Mouse (Mus musculus) limb, embryonic 15.5 days (tissue): Measurements from ENCODE around the gene Srbd1. TPM values are rescaled to one million over a fixed set of nuclear protein-coding genes. Genes with fewer than 3 reads are reported as not detected.

ENCODE experiments used
- ATAC-seq: fragments of 200-750 bp; cut with Nextera tagmentation; 2 replicates; pipeline ENCODE4 v1.8.0; 2017; ENCODE audit warnings: low read depth, moderate TSS enrichment; ENCODE audit not compliant: insufficient number of reproducible peaks, low FRiP score, low TSS enrichment
- H3K27ac ChIP-seq: fragments of 300-500 bp; sonication (generic); 2 replicates; pipeline ENCODE4 v1.5.1; 2015; ENCODE audit warnings: moderate library complexity, mild to moderate bottlenecking, inconsistent platforms
- H3K27me3 ChIP-seq: fragments of 300-500 bp; sonication (generic); 2 replicates; pipeline ENCODE4 v1.6.1; 2015; ENCODE audit warnings: inconsistent platforms
- H3K36me3 ChIP-seq: fragments of 300-500 bp; sonication (generic); 2 replicates; pipeline ENCODE4 v1.6.1; 2015; ENCODE audit warnings: inconsistent platforms
- H3K4me1 ChIP-seq: fragments of 300-500 bp; sonication (generic); 2 replicates; pipeline ENCODE4 v1.6.1; 2015; ENCODE audit warnings: inconsistent platforms
- H3K4me2 ChIP-seq: fragments of 300-500 bp; sonication (generic); 2 replicates; pipeline ENCODE4 v1.6.1; 2015; ENCODE audit warnings: mild to moderate bottlenecking, inconsistent platforms
- H3K4me3 ChIP-seq: fragments of 300-500 bp; sonication (generic); 2 replicates; pipeline ENCODE4 v1.5.1; 2015; ENCODE audit warnings: mild to moderate bottlenecking, inconsistent platforms
- H3K9ac ChIP-seq: fragments of 300-500 bp; sonication (generic); 2 replicates; pipeline ENCODE4 v1.6.1; 2015; ENCODE audit warnings: inconsistent platforms
- H3K9me3 ChIP-seq: fragments of 300-500 bp; sonication (generic); 2 replicates; pipeline ENCODE4 v1.6.1; 2016; ENCODE audit warnings: inconsistent platforms
- WGBS: fragments of 180-500 bp; shearing (Covaris S2); methylation state at CpG from one replicate; pipeline ENCODE4 v1.1.7; 2015; 5-methylcytosine and 5-hydroxymethylcytosine counted together
- polyA plus RNA-seq: library from polyadenylated mRNA; unstranded; fragments of >200 nt; fragmentation: Nextera tagmentation; extraction: Ambion mirVana; gene quantifications from 2 replicates; pipeline ENCODE4 v1.2.1, GENCODE M21; 2015

The Srbd1 gene
- polyA plus RNA-seq, 1 experiment from 2014 or later = 14.5 TPM

- Histone ChIP-seq H3K9me3 (no peaks in the 10 kb centered on the region), H3K4me3 (no peak overlapping the region), H3K27ac (no peak overlapping the region), H3K9ac (no peak overlapping the region), H3K36me3 (no peaks in the 10 kb centered on the region), H3K4me1 (peaks cover 5% of the 10 kb centered on the region; the same call in 1 of the 2 replicates), H3K27me3 (no peaks in the 10 kb centered on the region), H3K4me2 (no peak overlapping the region)
- no peak for ATAC-seq
- 84% methylated on average over 4 of the region's 4 CpGs for WGBS
Measured at GRCm38 (mm10) chr17:86027577-86028199, 117.3 kb downstream of the Srbd1 start.

- H3K27me3 ChIP-seq = no peaks in the 10 kb centered on the region
- no peaks in the 10 kb centered on the region for H3K9me3 ChIP-seq
- no peaks in the 10 kb centered on the region for H3K36me3 ChIP-seq
- WGBS = 79% methylated on average over 3 of the region's 3 CpGs
- H3K4me3 ChIP-seq = no peak overlapping the region
- ATAC-seq = no peak
- no peaks in the 10 kb centered on the region for H3K4me1 ChIP-seq
- H3K4me2 ChIP-seq = no peak overlapping the region
- H3K9ac ChIP-seq = no peak overlapping the region
- H3K27ac ChIP-seq = no peak overlapping the region
Measured at GRCm38 (mm10) chr17:86024589-86024988, 120.4 kb downstream of the Srbd1 start.

- no peaks in the 10 kb centered on the region for H3K36me3 ChIP-seq
- H3K9me3 ChIP-seq = no peaks in the 10 kb centered on the region
- no peak for ATAC-seq
- no peak overlapping the region for H3K4me2 ChIP-seq
- H3K9ac ChIP-seq = no peak overlapping the region
- 51% methylated on average over 4 of the region's 4 CpGs for WGBS
- H3K27ac ChIP-seq = no peak overlapping the region
- no peak overlapping the region for H3K4me3 ChIP-seq
- H3K4me1 ChIP-seq = no peaks in the 10 kb centered on the region
- no peaks in the 10 kb centered on the region for H3K27me3 ChIP-seq
Measured at GRCm38 (mm10) chr17:86022366-86022765, 122.6 kb downstream of the Srbd1 start.

GRCm38 (mm10) chr17:86021815-86022214 lies 123.2 kb downstream of the Srbd1 start:
- Histone ChIP-seq H3K27me3 (no peaks in the 10 kb centered on the region), H3K4me1 (no peaks in the 10 kb centered on the region), H3K4me2 (no peak overlapping the region), H3K9me3 (no peaks in the 10 kb centered on the region), H3K36me3 (no peaks in the 10 kb centered on the region), H3K27ac (no peak overlapping the region), H3K4me3 (no peak overlapping the region), H3K9ac (no peak overlapping the region)
- WGBS = 67% methylated on average over 1 of the region's 1 CpGs
- ATAC-seq = no peak

GRCm38 (mm10) chr17:86021231-86021630 lies 123.7 kb downstream of the Srbd1 start:
- Histone ChIP-seq H3K4me2 (no peak overlapping the region), H3K27me3 (no peaks in the 10 kb centered on the region), H3K9ac (no peak overlapping the region), H3K36me3 (no peaks in the 10 kb centered on the region), H3K9me3 (no peaks in the 10 kb centered on the region), H3K27ac (no peak overlapping the region), H3K4me3 (no peak overlapping the region), H3K4me1 (no peaks in the 10 kb centered on the region)
- WGBS = 82% methylated on average over 5 of the region's 5 CpGs
- ATAC-seq = no peak

- H3K36me3 ChIP-seq = no peaks in the 10 kb centered on the region
- ATAC-seq = no peak
- no peak overlapping the region for H3K4me2 ChIP-seq
- H3K9ac ChIP-seq = no peak overlapping the region
- 77% methylated on average over 1 of the region's 1 CpGs for WGBS
- H3K27ac ChIP-seq = no peak overlapping the region
- H3K9me3 ChIP-seq = no peaks in the 10 kb centered on the region
- no peaks in the 10 kb centered on the region for H3K27me3 ChIP-seq
- no peak overlapping the region for H3K4me3 ChIP-seq
- H3K4me1 ChIP-seq = 0 out of 2 replicates have a peak, but pooled peaks cover 5% of the 10 kb centered on the region
Measured at GRCm38 (mm10) chr17:86019793-86020192, 125.2 kb downstream of the Srbd1 start.

- H3K4me3 ChIP-seq = no peak overlapping the region
- no peak overlapping the region for H3K27ac ChIP-seq
- no peaks in the 10 kb centered on the region for H3K9me3 ChIP-seq
- ATAC-seq = no peak
- no peak overlapping the region for H3K4me2 ChIP-seq
- whole genome bisulfite sequencing = 61% methylated on average over 4 of the region's 4 CpGs
- H3K9ac ChIP-seq = no peak overlapping the region
- no peaks in the 10 kb centered on the region for H3K27me3 ChIP-seq
- H3K4me1 ChIP-seq = 0 out of 2 replicates have a peak, but pooled peaks cover 5% of the 10 kb centered on the region
- no peaks in the 10 kb centered on the region for H3K36me3 ChIP-seq
Measured at GRCm38 (mm10) chr17:86014246-86014645, 130.7 kb downstream of the Srbd1 start.

GRCm38 (mm10) chr17:86012576-86012975 lies 132.4 kb downstream of the Srbd1 start:
- no peak overlapping the region for H3K4me3 ChIP-seq
- H3K4me2 ChIP-seq = no peak overlapping the region
- ATAC-seq = no peak
- H3K27me3 ChIP-seq = no peaks in the 10 kb centered on the region
- 0 out of 2 replicates have a peak, but pooled peaks cover 5% of the 10 kb centered on the region for H3K4me1 ChIP-seq
- H3K9me3 ChIP-seq = no peaks in the 10 kb centered on the region
- no peaks in the 10 kb centered on the region for H3K36me3 ChIP-seq
- WGBS = 38% methylated on average over 1 of the region's 1 CpGs
- H3K27ac ChIP-seq = no peak overlapping the region
- H3K9ac ChIP-seq = no peak overlapping the region

- Histone ChIP-seq H3K36me3 (no peaks in the 10 kb centered on the region), H3K27me3 (no peaks in the 10 kb centered on the region), H3K27ac (no peak overlapping the region), H3K9me3 (no peaks in the 10 kb centered on the region), H3K9ac (no peak overlapping the region), H3K4me3 (no peak overlapping the region), H3K4me1 (0 out of 2 replicates have a peak, but pooled peaks cover 5% of the 10 kb centered on the region), H3K4me2 (no peak overlapping the region)
- WGBS = 85% methylated on average over 3 of the region's 3 CpGs
- ATAC-seq = no peak
Measured at GRCm38 (mm10) chr17:86011849-86012248, 133.1 kb downstream of the Srbd1 start.

GRCm38 (mm10) chr17:86008401-86008800 lies 136.6 kb downstream of the Srbd1 start:
- H3K4me3 ChIP-seq = no peak overlapping the region
- H3K4me2 ChIP-seq = no peak overlapping the region
- H3K27me3 ChIP-seq = no peaks in the 10 kb centered on the region
- WGBS = 72% methylated on average over 10 of the region's 10 CpGs
- H3K36me3 ChIP-seq = no peaks in the 10 kb centered on the region
- no peaks in the 10 kb centered on the region for H3K4me1 ChIP-seq
- no peak overlapping the region for H3K27ac ChIP-seq
- H3K9ac ChIP-seq = no peak overlapping the region
- no peak for ATAC-seq
- H3K9me3 ChIP-seq = no peaks in the 10 kb centered on the region

- 89% methylated on average over 6 of the region's 6 CpGs for WGBS
- no peak for ATAC-seq
- Histone ChIP-seq H3K9ac (no peak overlapping the region), H3K27me3 (no peaks in the 10 kb centered on the region), H3K4me2 (no peak overlapping the region), H3K27ac (no peak overlapping the region), H3K4me3 (no peak overlapping the region), H3K4me1 (no peaks in the 10 kb centered on the region), H3K9me3 (no peaks in the 10 kb centered on the region), H3K36me3 (peaks cover 8% of the 10 kb centered on the region; the same call in 1 of the 2 replicates)
Measured at GRCm38 (mm10) chr17:86002113-86002512, 142.9 kb downstream of the Srbd1 start.

- Histone ChIP-seq H3K36me3 (peaks cover 8% of the 10 kb centered on the region; the same call in 1 of the 2 replicates), H3K4me2 (no peak overlapping the region), H3K4me3 (no peak overlapping the region), H3K4me1 (no peaks in the 10 kb centered on the region), H3K9ac (no peak overlapping the region), H3K9me3 (no peaks in the 10 kb centered on the region), H3K27me3 (no peaks in the 10 kb centered on the region), H3K27ac (no peak overlapping the region)
- ATAC-seq = no peak
- WGBS = 89% methylated on average over 5 of the region's 5 CpGs
Measured at GRCm38 (mm10) chr17:86001667-86002066, 143.3 kb downstream of the Srbd1 start.
